Mouse (Mus musculus): ENCODE data around the gene Dnph1. TPM values are rescaled to one million over a fixed set of nuclear protein-coding genes. Genes with fewer than 3 reads are reported as not detected.
"Not testable (repeated sequence)": the region's sequence is repeated elsewhere in the genome, so short reads cannot be mapped to it uniquely, and the experiment has no call there.

Dnph1 gene
- total RNA-seq (2022) = 1 to 10 TPM; 5.2 to 8.5 (median 7.1) TPM

GRCm38 (mm10) chr17:46496623-46497434 is at the start of gene Dnph1:
Dnph1 (plus strand) TSS chr17:46496711.
- peak; percentile 41 to 63 for DNase-seq (ENCODE audit: low spot score in 2 of 2)

GRCm38 (mm10) chr17:46452683-46453082 is 43.8 kb upstream of the Dnph1 start:
- no peak for DNase-seq (ENCODE audit: low spot score in 2 of 2)

GRCm38 (mm10) chr17:46453302-46453948 is 43.1 kb upstream of the Dnph1 start:
- no peak for DNase-seq (ENCODE audit: low spot score in 2 of 2)

GRCm38 (mm10) chr17:46453970-46454411 is 42.5 kb upstream of the Dnph1 start:
- DNase-seq (ENCODE audit: low spot score in 2 of 2) = no peak

GRCm38 (mm10) chr17:46454539-46454938 is 42.0 kb upstream of the Dnph1 start:
- no peak for DNase-seq (ENCODE audit: low spot score in 2 of 2)

- DNase-seq (ENCODE audit: low spot score in 2 of 2) = no peak
Observed at GRCm38 (mm10) chr17:46455110-46455691, 41.3 kb upstream of the Dnph1 start.

- peak; percentile 46 to 47 for DNase-seq (ENCODE audit: low spot score in 2 of 2)
Observed at GRCm38 (mm10) chr17:46457791-46458190, 38.7 kb upstream of the Dnph1 start.

- no peak for DNase-seq (ENCODE audit: low spot score in 2 of 2)
Observed at GRCm38 (mm10) chr17:46458439-46458838, 38.1 kb upstream of the Dnph1 start.

- DNase-seq (ENCODE audit: low spot score in 2 of 2) = no peak
Observed at GRCm38 (mm10) chr17:46460673-46461072, 35.8 kb upstream of the Dnph1 start.

GRCm38 (mm10) chr17:46461347-46461746 is 35.2 kb upstream of the Dnph1 start:
- no peak for DNase-seq (ENCODE audit: low spot score in 2 of 2)

GRCm38 (mm10) chr17:46462226-46462625 is 34.3 kb upstream of the Dnph1 start:
- DNase-seq (ENCODE audit: low spot score in 2 of 2) = no peak

GRCm38 (mm10) chr17:46467830-46468229 is 28.7 kb upstream of the Dnph1 start:
- DNase-seq (ENCODE audit: low spot score in 2 of 2) = no peak

- no peak for DNase-seq (ENCODE audit: low spot score in 2 of 2)
Observed at GRCm38 (mm10) chr17:46476601-46477000, 19.9 kb upstream of the Dnph1 start.

- no peak for DNase-seq (ENCODE audit: low spot score in 2 of 2)
Observed at GRCm38 (mm10) chr17:46477286-46477685, 19.2 kb upstream of the Dnph1 start.

- DNase-seq (ENCODE audit: low spot score in 2 of 2) = no peak
Observed at GRCm38 (mm10) chr17:46483561-46484001, 12.9 kb upstream of the Dnph1 start.

GRCm38 (mm10) chr17:46484021-46484431 is 12.5 kb upstream of the Dnph1 start:
- DNase-seq (ENCODE audit: low spot score in 2 of 2) = no peak

GRCm38 (mm10) chr17:46484461-46484875 is 12.0 kb upstream of the Dnph1 start:
- DNase-seq (ENCODE audit: low spot score in 2 of 2) = no peak

- DNase-seq (ENCODE audit: low spot score in 2 of 2) = no peak
Observed at GRCm38 (mm10) chr17:46486995-46487394, 9.5 kb upstream of the Dnph1 start.

- no peak for DNase-seq (ENCODE audit: low spot score in 2 of 2)
Observed at GRCm38 (mm10) chr17:46487431-46487830, 9.1 kb upstream of the Dnph1 start, which contains the start of gene Ttbk1. Ttbk1 (minus strand) TSS chr17:46487675.

- DNase-seq (ENCODE audit: low spot score in 2 of 2) = no peak
Observed at GRCm38 (mm10) chr17:46495486-46495885, 1.0 kb upstream of the Dnph1 start.

GRCm38 (mm10) chr17:46496081-46496480 is 430 bp upstream of the Dnph1 start:
- DNase-seq (ENCODE audit: low spot score in 2 of 2) = not testable (repeated sequence)

GRCm38 (mm10) chr17:46497956-46498355 is 1.4 kb downstream of the Dnph1 start:
- no peak for DNase-seq (ENCODE audit: low spot score in 2 of 2)

Measured in gastrocnemius, adult 8-10 months (tissue).